17 mouse cellular contexts compared by ENCODE assay signal in the genomic region with DNA sequence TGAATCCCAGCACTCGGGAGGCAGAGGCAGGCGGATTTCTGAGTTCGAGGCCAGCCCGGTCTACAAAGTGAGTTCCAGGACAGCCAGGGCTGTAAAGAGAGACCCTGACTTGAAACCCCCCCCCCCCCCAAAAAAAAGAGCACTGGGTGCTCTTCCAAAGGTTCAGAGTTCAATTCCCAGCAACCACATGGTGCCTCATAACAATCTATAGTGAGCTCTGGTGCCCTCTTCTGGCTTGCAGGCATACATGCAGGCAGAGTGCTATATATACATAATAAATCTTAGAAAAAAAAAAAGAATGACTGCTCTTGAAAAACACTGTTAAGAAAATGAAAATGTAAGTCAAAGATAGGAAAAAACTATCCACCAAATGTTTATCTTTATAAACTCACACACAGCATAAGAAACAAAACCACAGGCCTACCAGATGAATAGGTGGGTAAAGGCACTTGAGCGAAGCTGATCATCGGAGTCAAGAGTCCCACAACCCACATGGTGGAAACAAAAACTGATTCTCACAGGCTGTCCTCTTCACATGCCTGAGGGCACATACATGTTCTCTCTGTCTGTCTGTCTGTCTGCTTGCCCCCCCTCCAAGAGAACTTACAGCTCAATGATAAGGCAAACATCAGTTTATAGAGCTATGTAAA. TPM values are rescaled to one million over a fixed set of nuclear protein-coding genes. Genes with fewer than 3 reads are reported as not detected.
DNase-seq lines count a peak whose midpoint lies in the region; ATAC-seq and TF ChIP-seq lines count a peak whose summit lies in the region.
"Had no signal": no experiment of that assay in that cellular context is flagged by ENCODE, and none has a peak within 500 bp of the region (broad histone marks: within the 10 kb centered on the region; RNA-seq: fewer than 3 reads in every experiment).

No protein-coding gene starts in this region.

- no peaks in the 10 kb centered on the region for H3K36me3 ChIP-seq in kidney, postnatal 0 days (ENCODE audit: insufficient read depth, low read length)
- H3K36me3 ChIP-seq in kidney, embryonic 15.5 days, result no peaks in the 10 kb centered on the region; the same call in 1 of the 2 replicates
- H3K36me3 ChIP-seq in splenic B cell, adult 2 months (ENCODE audit: control insufficient read depth, insufficient read depth, low read length, poor library complexity, severe bottlenecking), result no peaks in the 10 kb centered on the region; the same call in 1 of the 2 replicates

- no peak for DNase-seq in kidney, postnatal 0 days (ENCODE audit: low spot score)
- peak; percentile 27 for DNase-seq in thymus, postnatal 14 days
- no peak for DNase-seq in thymus, postnatal 10 days (ENCODE audit: low spot score in 2 of 2)
- DNase-seq in R1 (ENCODE audit: low read depth, low spot score), result peak; percentile 56
- peak; percentile 28 for DNase-seq in splenic B cell, adult 2 months (ENCODE audit: low read depth, low spot score)
- DNase-seq in adrenal gland, adult 2 months, result no peak
- DNase-seq in retina, embryonic 14.5 days (ENCODE audit: low spot score), result no peak
- DNase-seq: cerebellum, adult 11-12 months; heart, postnatal 36 days; kidney, postnatal 10 days; layer of hippocampus, adult 9-11 months; right cerebral cortex, postnatal 14 days had no signal

- peaks cover 19% of the 10 kb centered on the region for H3K4me1 ChIP-seq in kidney, postnatal 0 days (replicated peaks; ENCODE audit: insufficient read depth, low read length)
- peaks cover 25% of the 10 kb centered on the region for H3K4me1 ChIP-seq in kidney, embryonic 15.5 days
- H3K4me1 ChIP-seq: forebrain, embryonic 12.5 days had no signal

- 97% methylated on average over 6 of the region's 6 CpGs for WGBS in kidney, postnatal 0 days
- 94% methylated on average over 6 of the region's 6 CpGs for WGBS in kidney, embryonic 15.5 days

- no peaks in the 10 kb centered on the region for H3K27me3 ChIP-seq in kidney, postnatal 0 days (ENCODE audit: insufficient read depth, low read length)
- H3K27me3 ChIP-seq in kidney, embryonic 15.5 days, result no peaks in the 10 kb centered on the region
- no peaks in the 10 kb centered on the region for H3K27me3 ChIP-seq in splenic B cell, adult 2 months (ENCODE audit: control insufficient read depth, insufficient read depth, low read length, poor library complexity, severe bottlenecking)
- H3K27me3 ChIP-seq: forebrain, embryonic 12.5 days; megakaryocyte, embryonic 14.5 days had no signal

- no peak for ATAC-seq in kidney, postnatal 0 days (replicated peaks; ENCODE audit: low FRiP score, low read depth)
- no peak for ATAC-seq in kidney, embryonic 15.5 days (replicated peaks; ENCODE audit: low FRiP score)

- no peak overlapping the region for H3K9ac ChIP-seq in kidney, postnatal 0 days (ENCODE audit: low read depth, low read length)
- H3K9ac ChIP-seq in kidney, embryonic 15.5 days, result no peak overlapping the region
- H3K9ac ChIP-seq: forebrain, embryonic 12.5 days had no signal

- no peak overlapping the region for H3K27ac ChIP-seq in kidney, postnatal 0 days
- H3K27ac ChIP-seq in kidney, embryonic 15.5 days, result no peak overlapping the region
- H3K27ac ChIP-seq: forebrain, embryonic 12.5 days; limb, embryonic 10.5 days had no signal

- H3K9me3 ChIP-seq in kidney, postnatal 0 days (replicated peaks; ENCODE audit: low read length), result no peaks in the 10 kb centered on the region
- H3K9me3 ChIP-seq in kidney, embryonic 15.5 days (replicated peaks), result no peaks in the 10 kb centered on the region
- H3K9me3 ChIP-seq: forebrain, embryonic 12.5 days; limb, embryonic 10.5 days; megakaryocyte, embryonic 14.5 days had no signal

- peak; percentile 40 for TF ChIP-seq CTCF in kidney, postnatal 0 days (IDR thresholded peaks at IDR 0.05; ENCODE audit: low read depth)

- H3K4me2 ChIP-seq in kidney, postnatal 0 days (ENCODE audit: low read length), result no peak overlapping the region
- no peak overlapping the region for H3K4me2 ChIP-seq in kidney, embryonic 15.5 days
- H3K4me2 ChIP-seq: forebrain, embryonic 12.5 days had no signal

- H3K4me3 ChIP-seq in kidney, postnatal 0 days (replicated peaks; ENCODE audit: low read depth, low read length), result no peak overlapping the region
- H3K4me3 ChIP-seq in kidney, embryonic 15.5 days (replicated peaks), result no peak overlapping the region
- H3K4me3 ChIP-seq: forebrain, embryonic 12.5 days; limb, embryonic 10.5 days; megakaryocyte, embryonic 14.5 days; myocyte had no signal

RNA-seq across cellular contexts. Expression of gene Zfp36l2, which starts 53.7 kb away (rescaled TPM):
- 18.7 and 21.3 TPM in 2 replicates for polyA plus RNA-seq in kidney, postnatal 0 days (2015; fragmentation: Nextera tagmentation; extraction: Ambion mirVana)
- 13.7 and 14.7 TPM in 2 replicates for polyA plus RNA-seq in kidney, embryonic 15.5 days (2015; fragmentation: Nextera tagmentation; extraction: Ambion mirVana)
- total RNA-seq in adrenal gland, adult 2 months (2021), result 10 to 100 TPM; 53.6 to 87.6 TPM
- 159 and 170 TPM in 2 replicates for polyA plus RNA-seq in adrenal gland, adult 2 months (2012; rRNA removed)

Comparison
In these comparisons a context has a peak if more than half of its experiments do, and no peak if none do; other contexts are left out.
1. DNase-seq: peak in thymus, postnatal 14 days (single experiment), R1 (single experiment) and splenic B cell, adult 2 months (single experiment); none in kidney, postnatal 0 days (single experiment), thymus, postnatal 10 days (0 of 2), adrenal gland, adult 2 months (single experiment) and retina, embryonic 14.5 days (single experiment).